Mouse (Mus musculus) c-Kit-positive CD71-positive TER-119-negative erythroid progenitor cells, embryonic 14.5 days (primary cell): Measurements from ENCODE around the gene Mmgt2.

Experiments
- DNase-seq: peaks from one replicate; pipeline ENCODE4 v3.0.0-alpha.2; 2013; ENCODE audit warnings: low read depth

Mmgt2 gene

GRCm38 (mm10) chr11:62706141-62706540, 57.7 kb downstream of the Mmgt2 start:
- no peak for DNase-seq

GRCm38 (mm10) chr11:62708252-62708651, 59.8 kb downstream of the Mmgt2 start:
- no peak for DNase-seq

- no peak for DNase-seq
Observed at GRCm38 (mm10) chr11:62710657-62711056, 62.2 kb downstream of the Mmgt2 start.
